Mouse (Mus musculus): ENCODE data around the gene Tbc1d24. TPM values are rescaled to one million over a fixed set of nuclear protein-coding genes. Genes with fewer than 3 reads are reported as not detected.

Gene Tbc1d24
- polyA plus RNA-seq, 1 experiment from 2014 or later = 1.8 TPM

DNA sequence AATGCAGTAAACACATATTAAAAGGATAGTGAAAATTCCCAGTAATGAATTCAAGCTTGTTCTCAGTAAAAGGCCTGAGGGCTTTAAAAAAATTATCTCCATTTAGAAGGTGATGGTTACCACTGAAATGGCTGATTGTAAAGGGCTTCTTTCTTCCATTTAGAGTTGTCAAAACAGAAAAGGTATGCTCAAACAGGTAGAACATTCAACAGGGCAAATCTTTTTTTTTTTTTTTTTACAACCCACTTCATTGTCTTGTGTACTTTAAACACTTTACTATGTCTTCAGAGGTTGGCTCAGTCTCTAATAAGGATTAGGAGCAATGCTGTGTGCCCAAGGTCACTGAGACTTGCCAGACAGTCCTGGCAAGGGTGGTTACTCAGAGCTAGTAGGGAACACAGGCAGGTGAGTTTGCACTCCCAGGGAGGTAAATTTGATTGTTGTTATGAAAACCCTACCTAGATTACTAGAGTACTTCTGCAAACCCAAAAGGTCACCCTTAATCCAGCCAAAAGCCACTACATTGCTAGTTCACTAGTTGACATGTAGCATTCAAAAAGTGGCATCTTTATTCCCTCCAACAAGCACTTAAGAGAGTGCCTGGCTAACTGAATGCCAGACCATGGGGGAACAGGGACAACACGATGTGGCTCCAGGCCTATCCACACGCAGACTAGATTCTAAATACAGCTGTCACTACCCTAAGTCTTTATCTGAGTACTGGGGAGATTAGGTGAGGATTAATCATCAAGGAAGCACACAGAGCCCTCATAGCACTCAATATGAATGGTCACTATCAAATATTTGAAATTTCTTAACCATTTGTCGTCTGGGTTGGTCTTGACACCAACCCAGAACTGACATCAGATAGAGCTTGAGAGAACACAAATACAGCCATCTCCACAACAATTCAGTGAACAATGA, 1.5 kb downstream of the Tbc1d24 start:
- WGBS = 71% methylated on average over 3 of the region's 3 CpGs
- H3K4me1 ChIP-seq (ENCODE audit: insufficient read depth, low read depth, low read length) = peaks cover 25% of the 10 kb centered on the region
- H3K4me3 ChIP-seq (ENCODE audit: low read depth, low read length) = no peak overlapping the region
- H3K9ac ChIP-seq (replicated peaks; ENCODE audit: low read depth) = no peak overlapping the region
- H3K27me3 ChIP-seq (replicated peaks; ENCODE audit: insufficient read depth, low read length) = 0 out of 2 replicates have a peak, but pooled peaks cover 7% of the 10 kb centered on the region
- TF ChIP-seq CTCF (IDR thresholded peaks at IDR 0.05) (no peak), EP300 (IDR thresholded peaks at IDR 0.05) (no peak)
- no peak overlapping the region for H3K4me2 ChIP-seq (replicated peaks; ENCODE audit: low read depth, low read length)
- DNase-seq (ENCODE audit: low spot score) = no peak
- H3K27ac ChIP-seq (ENCODE audit: low read length) = no peak overlapping the region
- no peaks in the 10 kb centered on the region for H3K36me3 ChIP-seq (ENCODE audit: insufficient read depth, low read length)
- no peak for ATAC-seq
- H3K9me3 ChIP-seq (ENCODE audit: low read length) = no peaks in the 10 kb centered on the region

GRCm38 (mm10) chr17:24203068-24203467, 2.3 kb downstream of the Tbc1d24 start:
- no peak for TF ChIP-seq CTCF (IDR thresholded peaks at IDR 0.05)
- no peak for TF ChIP-seq EP300 (IDR thresholded peaks at IDR 0.05)
- Histone ChIP-seq H3K27me3 (replicated peaks; ENCODE audit: insufficient read depth, low read length) (0 out of 2 replicates have a peak, but pooled peaks cover 7% of the 10 kb centered on the region), H3K4me1 (ENCODE audit: insufficient read depth, low read depth, low read length) (peaks cover 19% of the 10 kb centered on the region), H3K27ac (ENCODE audit: low read length) (no peak overlapping the region), H3K4me3 (ENCODE audit: low read depth, low read length) (no peak overlapping the region), H3K36me3 (ENCODE audit: insufficient read depth, low read length) (no peaks in the 10 kb centered on the region), H3K4me2 (replicated peaks; ENCODE audit: low read depth, low read length) (no peak overlapping the region), H3K9me3 (ENCODE audit: low read length) (no peaks in the 10 kb centered on the region), H3K9ac (replicated peaks; ENCODE audit: low read depth) (no peak overlapping the region)
- WGBS = 62% methylated on average over 4 of the region's 4 CpGs
- ATAC-seq (no peak), DNase-seq (ENCODE audit: low spot score) (no peak)

DNA sequence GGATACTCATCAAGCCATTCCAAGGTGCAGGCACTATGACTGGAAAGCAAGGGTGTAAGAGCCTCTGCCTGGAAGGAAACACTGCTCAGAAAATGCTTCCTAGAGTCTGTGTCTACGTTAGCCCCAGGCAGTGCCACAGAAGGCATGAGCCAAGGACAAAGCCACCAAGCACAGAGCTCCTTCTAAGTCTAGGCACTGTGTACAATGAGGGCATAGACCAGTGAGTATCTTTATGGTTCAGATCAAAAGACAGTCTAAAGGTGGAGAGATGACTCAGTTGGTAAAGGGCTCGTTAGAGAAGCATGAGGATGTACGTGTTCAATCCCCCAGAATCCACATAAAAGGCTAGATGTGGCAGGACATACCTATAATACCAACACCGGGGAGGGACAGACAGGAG, 4.3 kb downstream of the Tbc1d24 start:
- Histone ChIP-seq H3K27ac (ENCODE audit: low read length) (no peak overlapping the region), H3K9ac (replicated peaks; ENCODE audit: low read depth) (no peak overlapping the region), H3K36me3 (ENCODE audit: insufficient read depth, low read length) (no peaks in the 10 kb centered on the region), H3K4me2 (replicated peaks; ENCODE audit: low read depth, low read length) (no peak overlapping the region), H3K4me1 (ENCODE audit: insufficient read depth, low read depth, low read length) (peaks cover 14% of the 10 kb centered on the region), H3K9me3 (ENCODE audit: low read length) (no peaks in the 10 kb centered on the region), H3K27me3 (replicated peaks; ENCODE audit: insufficient read depth, low read length) (no peaks in the 10 kb centered on the region), H3K4me3 (ENCODE audit: low read depth, low read length) (no peak overlapping the region)
- TF ChIP-seq EP300 (IDR thresholded peaks at IDR 0.05) = no peak
- TF ChIP-seq CTCF (IDR thresholded peaks at IDR 0.05) = no peak
- WGBS = 75% methylated on average over 4 of the region's 4 CpGs
- ATAC-seq = no peak
- no peak for DNase-seq (ENCODE audit: low spot score)

- Histone ChIP-seq H3K36me3 (ENCODE audit: insufficient read depth, low read length) (no peaks in the 10 kb centered on the region), H3K4me1 (ENCODE audit: insufficient read depth, low read depth, low read length) (peaks cover 8% of the 10 kb centered on the region; the same call in 1 of the 2 replicates), H3K27me3 (replicated peaks; ENCODE audit: insufficient read depth, low read length) (no peaks in the 10 kb centered on the region), H3K4me2 (replicated peaks; ENCODE audit: low read depth, low read length) (no peak overlapping the region), H3K9ac (replicated peaks; ENCODE audit: low read depth) (no peak overlapping the region), H3K9me3 (ENCODE audit: low read length) (no peaks in the 10 kb centered on the region), H3K27ac (ENCODE audit: low read length) (no peak overlapping the region), H3K4me3 (ENCODE audit: low read depth, low read length) (no peak overlapping the region)
- TF ChIP-seq CTCF (IDR thresholded peaks at IDR 0.05) = no peak
- no peak for TF ChIP-seq EP300 (IDR thresholded peaks at IDR 0.05)
- DNase-seq (ENCODE audit: low spot score) (no peak), ATAC-seq (no peak)
- 62% methylated on average over 4 of the region's 4 CpGs for WGBS
These were observed 5.6 kb downstream of the Tbc1d24 start for GRCm38 (mm10) chr17:24199741-24200140.

DNA sequence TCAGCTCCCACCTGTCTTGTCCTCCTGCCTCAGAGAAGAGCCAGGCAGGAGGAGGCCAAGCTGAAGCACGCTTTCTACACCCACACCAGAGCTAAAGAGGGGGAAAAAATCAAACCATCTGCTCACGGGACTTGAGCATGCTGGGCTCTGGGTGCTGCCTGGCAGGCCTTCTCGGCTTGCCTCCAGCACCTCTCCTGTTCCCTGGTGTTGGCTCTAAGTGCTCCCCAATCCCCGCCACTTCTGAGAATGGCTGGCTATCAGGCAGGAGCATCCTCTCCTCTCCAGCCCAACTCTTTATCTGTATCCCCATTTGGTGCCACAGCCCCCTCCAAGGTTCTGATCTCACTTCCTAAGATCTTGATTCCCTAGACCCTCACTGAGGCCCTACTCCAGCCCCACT, 6.1 kb downstream of the Tbc1d24 start:
- WGBS = 79% methylated on average over 4 of the region's 4 CpGs
- TF ChIP-seq CTCF (IDR thresholded peaks at IDR 0.05) = no peak
- TF ChIP-seq EP300 (IDR thresholded peaks at IDR 0.05) = no peak
- H3K9me3 ChIP-seq (ENCODE audit: low read length) = no peaks in the 10 kb centered on the region

DNA sequence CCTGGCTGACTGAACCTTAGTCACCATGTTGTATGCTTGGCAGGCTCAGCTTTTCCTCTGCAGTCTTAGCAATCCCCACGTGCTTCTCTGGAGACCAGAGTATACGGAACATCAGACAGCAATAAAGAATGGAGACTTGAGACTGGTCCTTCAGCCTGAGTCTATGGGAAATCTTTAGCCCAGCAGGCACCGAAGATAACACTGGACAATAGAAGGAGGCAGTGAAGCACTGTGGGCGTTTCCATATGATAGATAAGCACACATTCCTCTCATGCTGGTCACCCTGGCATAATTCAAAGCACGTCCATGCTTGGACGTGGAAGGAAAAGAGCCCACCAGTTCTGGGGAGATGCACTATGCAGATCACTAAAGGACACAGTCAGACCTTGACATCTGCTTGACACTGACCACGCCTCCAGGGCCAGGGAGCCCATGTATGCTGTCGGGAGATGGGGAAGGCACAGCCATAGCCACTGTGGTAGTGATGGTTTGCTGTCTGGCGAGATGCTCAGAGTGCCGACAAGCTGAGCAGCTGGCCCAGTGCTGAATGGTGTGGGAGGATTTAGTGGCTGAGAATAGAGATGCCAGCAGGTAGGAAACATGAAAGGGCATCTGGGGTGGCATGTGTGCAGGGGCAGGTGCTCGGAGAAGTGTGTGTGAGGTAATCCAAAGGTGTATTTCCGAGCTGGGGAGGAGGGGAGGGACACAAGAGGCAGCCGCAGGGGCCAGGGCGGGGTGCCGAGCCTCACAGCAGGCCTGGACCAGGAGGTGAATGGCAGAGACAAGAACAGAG, 8.1 kb downstream of the Tbc1d24 start:
- Histone ChIP-seq H3K27ac (ENCODE audit: low read length) (no peak overlapping the region), H3K4me2 (replicated peaks; ENCODE audit: low read depth, low read length) (no peak overlapping the region), H3K9me3 (ENCODE audit: low read length) (no peaks in the 10 kb centered on the region), H3K4me1 (ENCODE audit: insufficient read depth, low read depth, low read length) (no peaks in the 10 kb centered on the region), H3K27me3 (replicated peaks; ENCODE audit: insufficient read depth, low read length) (no peaks in the 10 kb centered on the region), H3K36me3 (ENCODE audit: insufficient read depth, low read length) (no peaks in the 10 kb centered on the region), H3K4me3 (ENCODE audit: low read depth, low read length) (no peak overlapping the region), H3K9ac (replicated peaks; ENCODE audit: low read depth) (no peak overlapping the region)
- no peak for DNase-seq (ENCODE audit: low spot score)
- no peak for ATAC-seq
- TF ChIP-seq EP300 (IDR thresholded peaks at IDR 0.05) (no peak), CTCF (IDR thresholded peaks at IDR 0.05) (no peak)
- WGBS = 50% methylated on average over 15 of the region's 15 CpGs

More for the DNA sequence above, 6.1 kb downstream of the Tbc1d24 start:
- H3K4me3 ChIP-seq (ENCODE audit: low read depth, low read length) = no peak overlapping the region
- H3K27me3 ChIP-seq (replicated peaks; ENCODE audit: insufficient read depth, low read length) = no peaks in the 10 kb centered on the region
- no peak overlapping the region for H3K27ac ChIP-seq (ENCODE audit: low read length)
- no peak overlapping the region for H3K4me2 ChIP-seq (replicated peaks; ENCODE audit: low read depth, low read length)
- no peaks in the 10 kb centered on the region for H3K36me3 ChIP-seq (ENCODE audit: insufficient read depth, low read length)
- ATAC-seq = no peak
- DNase-seq (ENCODE audit: low spot score) = no peak
- H3K4me1 ChIP-seq (ENCODE audit: insufficient read depth, low read depth, low read length) = peaks cover 3% of the 10 kb centered on the region; the same call in 1 of the 2 replicates
- no peak overlapping the region for H3K9ac ChIP-seq (replicated peaks; ENCODE audit: low read depth)

Measured in lung, postnatal 0 days (tissue).